Mouse (Mus musculus) hindbrain, embryonic 12.5 days (tissue): Measurements from ENCODE around the gene Rbmxl1. TPM values are rescaled to one million over a fixed set of nuclear protein-coding genes. Genes with fewer than 3 reads are reported as not detected.
"Not testable (repeated sequence)": the region's sequence is repeated elsewhere in the genome, so short reads cannot be mapped to it uniquely, and the experiment has no call there.

ENCODE experiments used
- ATAC-seq: fragments of 200-750 bp; cut with Nextera tagmentation; 2 replicates; pipeline ENCODE4 v1.8.0; 2017; ENCODE audit warnings: moderate TSS enrichment; ENCODE audit not compliant: low FRiP score
- H3K27ac ChIP-seq: fragments of 300-500 bp; sonication (generic); 2 replicates; pipeline ENCODE4 v1.5.1; 2016; ENCODE audit warnings: mild to moderate bottlenecking
- H3K27me3 ChIP-seq: fragments of 300-500 bp; sonication (generic); 2 replicates; pipeline ENCODE4 v1.6.1; 2016; ENCODE audit warnings: mild to moderate bottlenecking
- H3K36me3 ChIP-seq: fragments of 300-500 bp; sonication (generic); 2 replicates; pipeline ENCODE4 v1.6.1; 2016; ENCODE audit warnings: mild to moderate bottlenecking
- H3K4me1 ChIP-seq: fragments of 300-500 bp; sonication (generic); 2 replicates; pipeline ENCODE4 v1.6.1; 2016
- H3K4me2 ChIP-seq: fragments of 300-500 bp; sonication (generic); replicated peaks from 2 replicates; pipeline ENCODE4 v1.6.1; 2016; ENCODE audit warnings: mild to moderate bottlenecking
- H3K4me3 ChIP-seq: fragments of 300-500 bp; sonication (generic); 2 replicates; pipeline ENCODE4 v1.5.1; 2016; ENCODE audit warnings: mild to moderate bottlenecking
- H3K9ac ChIP-seq: fragments of 300-500 bp; sonication (generic); 2 replicates; pipeline ENCODE4 v1.6.1; 2016; ENCODE audit warnings: mild to moderate bottlenecking, moderate library complexity
- H3K9me3 ChIP-seq: fragments of 300-500 bp; sonication (generic); replicated peaks from 2 replicates; pipeline ENCODE4 v1.6.1; 2016; ENCODE audit warnings: mild to moderate bottlenecking
- WGBS: fragments of 180-500 bp; shearing (Covaris S2); methylation state at CpG from one replicate; pipeline ENCODE4 v1.1.7; 2016; 5-methylcytosine and 5-hydroxymethylcytosine counted together
- polyA plus RNA-seq: library from polyadenylated mRNA; unstranded; fragments of >200 nt; fragmentation: Nextera tagmentation; extraction: Ambion mirVana; gene quantifications from 2 replicates; pipeline ENCODE4 v1.2.1, GENCODE M21; 2016

Rbmxl1 gene
- 272 and 288 TPM in 2 replicates for polyA plus RNA-seq

DNA sequence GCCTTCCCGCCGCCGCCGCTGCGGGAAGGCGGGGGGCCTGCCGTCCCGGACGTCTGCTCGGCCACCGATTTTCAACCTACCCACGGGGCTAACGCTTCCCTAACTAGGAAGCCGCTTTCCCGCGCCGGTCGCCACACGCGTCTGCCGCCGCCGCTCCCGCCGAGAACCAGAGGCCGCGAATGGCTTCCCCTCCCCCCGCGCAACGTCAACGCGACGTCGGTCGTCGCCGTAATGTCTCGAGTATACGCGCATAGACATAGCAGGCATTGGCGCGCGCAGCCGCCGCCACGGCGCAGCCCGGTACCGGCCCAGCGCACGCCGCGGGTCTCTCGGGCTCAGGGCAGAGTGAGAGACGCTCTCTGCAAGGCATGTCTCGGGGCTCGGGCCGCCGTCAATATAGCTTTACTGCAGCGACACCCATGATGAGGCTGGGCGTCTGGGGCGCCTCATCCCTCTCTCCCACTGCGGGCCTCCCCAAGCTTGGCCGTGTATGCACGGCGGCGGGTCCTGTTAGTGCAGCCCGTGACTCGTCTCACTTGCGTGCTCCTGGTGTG lies at the start of gene Rbmxl1:
TSS of gene Rbmxl1 (minus strand) at position 180 of the 554 bp plus-strand sequence.
- peak within 1 kb of the TSS; percentile 82 for H3K4me2 ChIP-seq
- peak; percentile 93 for ATAC-seq
- peaks cover 11% of the 10 kb centered on the region for H3K4me1 ChIP-seq
- peak within 1 kb of the TSS; percentile 96 for H3K27ac ChIP-seq
- peak within 1 kb of the TSS; percentile 96 for H3K4me3 ChIP-seq
- peaks cover 21% of the 10 kb centered on the region for H3K36me3 ChIP-seq
- no peaks in the 10 kb centered on the region for H3K27me3 ChIP-seq
- no peaks in the 10 kb centered on the region for H3K9me3 ChIP-seq
- WGBS, result under 1% methylated on average over 70 of the region's 70 CpGs
- peak within 1 kb of the TSS; percentile 99 for H3K9ac ChIP-seq

DNA sequence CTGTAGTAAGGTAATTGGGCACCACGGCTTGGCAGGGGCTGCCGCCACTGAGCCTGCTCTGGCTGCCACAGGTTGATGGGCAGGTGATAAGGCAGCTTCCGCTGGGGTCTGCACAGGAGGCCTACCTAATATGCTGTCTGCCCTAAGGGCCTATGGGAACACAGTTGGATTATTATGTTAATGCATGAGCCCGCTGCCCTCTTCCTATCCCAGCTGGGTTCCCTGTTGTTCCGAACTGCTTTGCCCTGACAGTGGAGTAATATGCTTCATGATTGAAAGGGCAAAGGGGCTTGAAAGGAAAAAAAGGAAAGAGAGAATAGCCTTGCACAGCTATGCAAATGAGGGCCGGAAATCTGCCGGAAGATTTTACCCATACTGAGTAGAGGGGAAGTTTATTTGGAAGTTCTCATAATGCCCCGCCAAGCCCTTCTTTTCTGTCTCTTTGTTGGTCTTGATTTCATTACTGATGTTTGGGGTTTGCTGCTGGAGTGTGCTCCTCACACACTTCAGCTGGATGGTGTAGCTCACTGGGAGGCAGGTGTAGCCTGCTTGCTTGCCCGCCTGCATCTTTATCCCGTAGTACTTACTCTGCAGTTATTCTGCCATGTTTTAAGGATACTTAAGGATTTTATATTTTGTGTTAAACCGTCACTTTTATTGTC lies 48.2 kb upstream of the Rbmxl1 start:
- 0 out of 2 replicates have a peak, but pooled peaks cover 5% of the 10 kb centered on the region for H3K36me3 ChIP-seq
- peaks cover 30% of the 10 kb centered on the region for H3K4me1 ChIP-seq
- H3K27ac ChIP-seq, result peak overlapping the region; percentile 66
- H3K4me3 ChIP-seq, result no peak overlapping the region
- 23% methylated on average over 11 of the region's 11 CpGs for WGBS
- no peaks in the 10 kb centered on the region for H3K27me3 ChIP-seq
- ATAC-seq, result peak; percentile 88
- no peak overlapping the region for H3K9ac ChIP-seq
- H3K9me3 ChIP-seq, result peaks cover 5% of the 10 kb centered on the region; the same call in 1 of the 2 replicates
- peak overlapping the region; percentile 34 for H3K4me2 ChIP-seq

DNA sequence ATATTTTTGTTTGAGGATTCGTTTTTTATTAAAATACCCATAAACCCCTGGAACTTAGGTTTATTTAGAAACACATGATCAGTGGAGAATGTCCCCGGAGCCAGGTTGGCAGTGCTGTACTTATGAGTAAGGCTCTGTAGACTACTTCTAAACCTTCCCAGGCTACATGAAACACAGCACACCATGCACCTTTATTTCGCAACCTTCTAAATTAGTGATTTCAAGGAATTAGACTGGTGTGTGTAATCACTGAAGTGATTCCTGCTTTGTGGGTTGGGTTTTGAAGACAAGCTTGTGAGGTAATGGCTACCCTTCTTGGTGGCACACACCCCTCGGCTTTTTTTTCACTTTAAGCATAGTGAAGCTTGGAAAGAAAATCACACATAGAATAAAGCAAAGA lies 47.1 kb upstream of the Rbmxl1 start:
- no peaks in the 10 kb centered on the region for H3K9me3 ChIP-seq
- H3K27me3 ChIP-seq, result no peaks in the 10 kb centered on the region
- 89% methylated on average over 4 of the region's 4 CpGs for WGBS
- 0 out of 2 replicates have a peak, but pooled peaks cover 5% of the 10 kb centered on the region for H3K36me3 ChIP-seq
- no peak for ATAC-seq
- H3K27ac ChIP-seq, result no peak overlapping the region
- peaks cover 30% of the 10 kb centered on the region for H3K4me1 ChIP-seq
- no peak overlapping the region for H3K9ac ChIP-seq
- no peak overlapping the region for H3K4me3 ChIP-seq
- H3K4me2 ChIP-seq, result no peak overlapping the region

DNA sequence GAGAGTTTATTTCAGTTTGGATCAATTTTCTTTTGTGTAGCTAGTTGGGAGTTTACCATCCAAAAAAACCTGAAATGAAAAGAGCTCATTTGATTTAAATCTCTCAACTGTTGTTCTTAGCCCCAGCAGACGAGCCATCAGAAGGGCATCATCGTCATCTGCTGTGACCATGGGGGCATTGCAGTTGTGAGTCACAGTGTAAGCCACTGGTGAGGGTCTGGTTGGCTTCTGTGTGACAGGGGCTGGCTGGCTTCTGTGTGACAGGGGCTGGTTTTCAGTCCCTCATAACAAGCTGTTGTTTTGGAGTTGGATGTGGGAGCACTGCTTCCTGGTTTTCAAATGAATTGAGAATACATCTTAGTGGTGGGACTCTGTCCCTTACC lies 42.0 kb upstream of the Rbmxl1 start:
- Histone ChIP-seq H3K9me3 (no peaks in the 10 kb centered on the region), H3K9ac (no peak overlapping the region), H3K4me3 (no peak overlapping the region), H3K4me2 (no peak overlapping the region), H3K4me1 (peaks cover 8% of the 10 kb centered on the region), H3K27ac (no peak overlapping the region), H3K27me3 (no peaks in the 10 kb centered on the region), H3K36me3 (0 out of 2 replicates have a peak, but pooled peaks cover 5% of the 10 kb centered on the region)
- WGBS, result 22% methylated on average over 2 of the region's 2 CpGs
- ATAC-seq, result peak; percentile 64

DNA sequence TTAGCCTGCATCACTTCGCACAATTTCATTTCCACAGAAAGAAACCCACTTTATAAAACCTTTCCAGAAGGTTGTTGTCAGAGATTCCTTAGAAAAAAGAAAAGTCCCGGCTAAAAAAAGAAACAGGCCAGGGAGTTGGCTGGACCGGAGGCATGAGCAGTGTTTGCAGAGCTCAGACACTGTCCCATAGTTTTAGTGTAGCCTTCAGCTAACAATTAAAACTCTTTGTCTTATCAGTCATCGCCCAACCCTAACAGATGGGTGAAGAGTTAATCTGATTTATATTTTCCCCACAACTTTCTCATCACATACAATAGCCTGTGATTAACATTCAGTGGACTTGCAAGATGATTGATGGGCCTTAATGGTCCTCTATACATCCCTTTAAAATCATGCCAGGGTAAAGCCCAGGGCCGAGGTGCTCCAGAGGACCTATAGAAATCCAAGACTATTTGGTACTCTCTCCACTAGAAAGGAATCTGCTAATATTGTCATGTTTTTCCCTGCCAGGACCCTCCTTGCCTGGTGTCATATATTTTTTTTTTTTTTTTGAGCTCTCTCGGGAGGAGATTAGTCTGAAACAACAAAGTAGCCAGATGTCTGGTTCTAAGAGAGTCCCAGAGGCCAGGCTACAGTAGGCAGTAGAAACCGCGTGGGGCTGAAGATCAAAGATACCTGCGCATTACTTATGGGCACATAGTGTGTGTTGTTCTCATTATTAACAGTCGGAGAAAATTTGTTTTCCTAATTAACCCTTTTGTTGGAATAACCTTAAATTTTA lies 41.5 kb upstream of the Rbmxl1 start:
- peak overlapping the region; percentile 57; the same call in 1 of the 2 replicates for H3K27ac ChIP-seq
- peak; percentile 82 for ATAC-seq
- 32% methylated on average over 10 of the region's 10 CpGs for WGBS
- H3K4me1 ChIP-seq, result peaks cover 8% of the 10 kb centered on the region
- no peak overlapping the region for H3K9ac ChIP-seq
- 0 out of 2 replicates have a peak, but pooled peaks cover 5% of the 10 kb centered on the region for H3K36me3 ChIP-seq
- no peak overlapping the region for H3K4me2 ChIP-seq
- no peak overlapping the region for H3K4me3 ChIP-seq
- H3K9me3 ChIP-seq, result no peaks in the 10 kb centered on the region
- no peaks in the 10 kb centered on the region for H3K27me3 ChIP-seq

DNA sequence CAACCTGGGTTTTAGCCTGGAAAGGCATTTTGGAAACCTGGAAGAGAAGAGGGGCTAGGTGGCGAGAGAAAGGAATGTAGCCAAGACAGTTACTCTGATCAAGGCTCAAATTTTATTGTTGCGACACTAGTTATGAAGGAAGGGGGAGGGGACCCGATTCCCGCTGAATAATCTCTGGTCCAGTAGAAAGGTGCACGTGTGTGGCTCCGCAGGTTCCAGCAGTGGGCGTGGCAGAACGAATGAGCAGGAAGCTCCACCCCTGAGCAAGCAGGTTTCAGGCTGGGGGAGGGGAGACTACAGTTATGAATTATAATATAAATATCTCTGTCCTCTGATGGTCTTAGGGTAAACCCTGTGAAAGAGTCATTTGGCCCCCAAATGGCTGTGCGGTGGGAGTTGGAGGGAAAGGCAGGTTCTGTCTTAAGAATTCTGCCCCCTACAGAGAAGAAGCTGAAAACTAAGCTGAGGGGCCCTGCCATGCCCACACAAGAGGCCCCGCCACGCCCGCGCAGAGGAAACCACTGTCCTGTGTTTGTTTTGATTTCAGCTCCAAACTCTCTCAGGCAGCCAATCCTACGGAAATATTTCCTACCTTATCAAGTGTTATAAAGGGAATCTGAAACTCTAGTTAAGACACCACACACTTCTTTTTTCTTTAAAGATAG lies 36.6 kb upstream of the Rbmxl1 start:
- H3K9ac ChIP-seq, H3K4me3 ChIP-seq, H3K4me1 ChIP-seq, H3K9me3 ChIP-seq, H3K27ac ChIP-seq, ATAC-seq, H3K27me3 ChIP-seq, H3K4me2 ChIP-seq: not testable (repeated sequence)
- WGBS, result 49% methylated on average over 9 of the region's 14 CpGs
- peaks cover 14% of the 10 kb centered on the region; the same call in 1 of the 2 replicates for H3K36me3 ChIP-seq

DNA sequence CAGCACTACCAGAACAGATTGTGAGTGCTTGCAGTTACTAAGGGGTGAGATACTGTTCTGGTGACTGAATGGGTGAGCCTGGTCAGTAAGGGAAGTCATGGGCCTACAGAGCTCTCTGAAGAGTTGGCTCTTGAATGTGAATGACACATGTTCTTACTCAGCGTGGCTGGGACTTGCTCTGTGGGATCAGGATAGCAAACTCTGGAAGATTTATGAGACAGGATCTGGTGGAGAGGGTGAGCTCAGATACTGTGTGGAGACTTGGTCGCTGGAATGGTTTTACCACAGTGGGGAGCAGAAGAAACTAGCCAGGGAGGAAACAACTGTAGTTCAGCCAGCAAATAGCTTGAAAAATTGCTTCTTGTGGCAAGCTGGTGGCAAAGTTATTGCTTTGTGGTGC lies 35.8 kb upstream of the Rbmxl1 start:
- Histone ChIP-seq H3K9me3 (no peaks in the 10 kb centered on the region), H3K4me2 (no peak overlapping the region), H3K27me3 (no peaks in the 10 kb centered on the region), H3K27ac (no peak overlapping the region), H3K4me1 (no peaks in the 10 kb centered on the region), H3K4me3 (no peak overlapping the region), H3K9ac (no peak overlapping the region), H3K36me3 (peaks cover 14% of the 10 kb centered on the region; the same call in 1 of the 2 replicates)
- no peak for ATAC-seq
- WGBS, result 80% methylated on average over 2 of the region's 2 CpGs

DNA sequence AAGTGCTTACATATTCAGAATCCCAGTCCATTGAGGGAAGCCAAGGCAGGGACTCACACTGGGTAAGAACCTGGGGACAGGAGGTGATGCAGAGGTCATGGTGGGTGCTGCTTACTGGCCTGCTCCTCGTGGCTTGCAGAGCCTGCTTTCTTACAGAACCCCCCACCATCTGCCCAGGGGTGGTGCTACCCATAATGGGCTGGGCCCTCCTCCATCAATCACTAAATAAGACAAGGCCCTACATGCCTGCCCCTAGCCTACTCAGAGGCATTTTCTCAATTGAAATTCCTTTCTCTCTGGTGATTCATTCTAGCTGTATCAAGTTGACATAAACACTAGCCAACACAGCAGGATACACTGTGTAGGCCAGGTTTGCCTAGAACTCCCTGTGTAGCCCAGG lies 34.9 kb upstream of the Rbmxl1 start:
- 17% methylated on average over 1 of the region's 1 CpGs for WGBS
- no peaks in the 10 kb centered on the region for H3K27me3 ChIP-seq
- no peaks in the 10 kb centered on the region for H3K4me1 ChIP-seq
- H3K4me2 ChIP-seq, result no peak overlapping the region
- no peak overlapping the region for H3K27ac ChIP-seq
- H3K9me3 ChIP-seq, result no peaks in the 10 kb centered on the region
- H3K4me3 ChIP-seq, result no peak overlapping the region
- ATAC-seq, result 0 out of 2 replicates have a peak, but pooled peaks have one; percentile 8
- peaks cover 14% of the 10 kb centered on the region; the same call in 1 of the 2 replicates for H3K36me3 ChIP-seq
- no peak overlapping the region for H3K9ac ChIP-seq

DNA sequence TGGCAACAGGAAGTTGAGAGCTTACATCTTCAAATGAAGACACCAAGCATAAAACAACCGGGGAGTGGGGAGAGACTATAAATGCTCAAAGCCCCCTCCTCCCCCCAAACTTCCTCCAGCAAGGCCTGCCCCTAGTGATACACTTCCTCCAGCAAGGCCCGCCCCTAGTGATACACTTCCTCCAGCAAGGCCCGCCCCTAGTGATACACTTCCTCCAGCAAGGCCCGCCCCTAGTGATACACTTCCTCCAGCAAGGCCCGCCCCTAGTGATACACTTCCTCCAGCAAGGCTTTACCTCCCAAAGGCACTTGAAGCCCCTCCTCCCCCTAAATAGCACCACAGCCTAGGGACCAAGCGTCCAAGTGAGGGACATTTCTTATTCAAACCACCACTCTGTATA lies 34.0 kb upstream of the Rbmxl1 start:
- H3K4me2 ChIP-seq, H3K4me1 ChIP-seq, H3K9me3 ChIP-seq, ATAC-seq, H3K27ac ChIP-seq, H3K27me3 ChIP-seq, H3K4me3 ChIP-seq, H3K9ac ChIP-seq: not testable (repeated sequence)
- peaks cover 23% of the 10 kb centered on the region; the same call in 1 of the 2 replicates for H3K36me3 ChIP-seq
- WGBS, result 92% methylated on average over 3 of the region's 6 CpGs

DNA sequence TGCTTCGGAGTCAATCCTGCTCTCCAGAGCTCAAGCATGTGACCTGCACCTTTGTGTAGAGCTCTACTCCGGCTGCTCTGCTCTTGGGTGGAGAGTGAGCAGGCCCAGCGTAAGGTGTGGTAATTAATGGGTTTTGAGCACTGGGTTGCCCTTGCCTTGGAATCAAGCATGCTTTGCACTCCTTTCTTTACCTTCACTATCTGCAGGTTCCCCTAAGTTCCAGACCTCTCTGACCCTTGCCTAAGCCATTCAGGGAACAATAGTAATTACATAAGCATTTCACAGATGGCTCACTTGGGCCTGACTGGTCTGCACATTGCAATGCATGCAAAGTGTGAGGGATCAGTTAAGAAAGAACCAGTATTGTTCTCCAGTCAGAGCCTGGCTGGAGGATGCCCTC lies 29.1 kb upstream of the Rbmxl1 start:
- 90% methylated on average over 3 of the region's 3 CpGs for WGBS
- no peak overlapping the region for H3K9ac ChIP-seq
- H3K9me3 ChIP-seq, result no peaks in the 10 kb centered on the region
- H3K27me3 ChIP-seq, result no peaks in the 10 kb centered on the region
- peaks cover 21% of the 10 kb centered on the region; the same call in 1 of the 2 replicates for H3K36me3 ChIP-seq
- no peak overlapping the region for H3K27ac ChIP-seq
- ATAC-seq, result no peak
- no peaks in the 10 kb centered on the region for H3K4me1 ChIP-seq
- H3K4me2 ChIP-seq, result no peak overlapping the region
- H3K4me3 ChIP-seq, result no peak overlapping the region

DNA sequence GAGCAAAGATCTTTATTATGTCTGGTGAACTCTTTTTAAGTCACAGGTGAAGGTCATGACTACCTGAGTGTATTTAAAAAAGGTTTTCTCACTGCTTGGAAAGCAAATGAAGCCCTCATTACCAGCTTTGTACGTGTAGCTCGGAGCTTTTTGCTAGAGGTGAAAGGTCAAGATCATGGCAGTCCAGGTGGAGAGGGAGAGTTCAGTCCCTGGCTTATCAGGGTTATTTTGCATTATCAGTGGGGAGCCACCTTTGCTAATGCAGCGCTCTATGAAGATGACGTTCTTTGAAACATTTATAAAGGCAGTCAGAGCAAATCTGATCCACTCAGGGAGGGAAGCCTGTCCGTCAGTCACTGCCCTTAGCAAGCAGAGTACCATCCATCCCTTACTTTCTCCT lies 28.0 kb upstream of the Rbmxl1 start:
- Histone ChIP-seq H3K4me3 (no peak overlapping the region), H3K27me3 (no peaks in the 10 kb centered on the region), H3K9me3 (no peaks in the 10 kb centered on the region), H3K27ac (no peak overlapping the region), H3K36me3 (peaks cover 13% of the 10 kb centered on the region; the same call in 1 of the 2 replicates), H3K9ac (no peak overlapping the region), H3K4me1 (no peaks in the 10 kb centered on the region), H3K4me2 (no peak overlapping the region)
- no peak for ATAC-seq
- WGBS, result 87% methylated on average over 5 of the region's 5 CpGs

DNA sequence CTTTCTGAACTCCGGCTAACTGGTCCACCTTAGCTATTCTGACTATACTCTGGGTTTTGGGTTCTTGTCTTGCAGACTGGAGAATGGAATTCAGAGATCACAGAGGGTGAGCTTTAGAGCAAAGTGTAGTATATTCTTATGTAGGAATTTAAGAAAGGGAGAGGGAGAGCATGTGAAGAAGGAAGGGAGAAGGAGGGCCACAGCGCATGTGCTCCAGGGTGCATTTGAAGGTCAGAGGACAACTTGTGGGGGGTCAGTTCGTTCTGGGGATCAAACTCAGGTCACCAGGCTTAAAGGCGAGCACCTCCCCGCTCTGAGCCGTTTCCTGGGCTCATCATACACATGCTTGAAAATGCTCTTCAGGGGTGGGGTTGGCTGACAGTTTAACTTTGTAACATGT lies 25.3 kb upstream of the Rbmxl1 start:
- Histone ChIP-seq H3K4me3 (no peak overlapping the region), H3K9me3 (no peaks in the 10 kb centered on the region), H3K4me2 (no peak overlapping the region), H3K9ac (no peak overlapping the region), H3K27me3 (no peaks in the 10 kb centered on the region), H3K27ac (no peak overlapping the region), H3K4me1 (no peaks in the 10 kb centered on the region), H3K36me3 (peaks cover 30% of the 10 kb centered on the region; the same call in 1 of the 2 replicates)
- 83% methylated on average over 6 of the region's 6 CpGs for WGBS
- no peak for ATAC-seq
